ENCODE assay signal across 8 mouse cellular contexts in the genomic region with DNA sequence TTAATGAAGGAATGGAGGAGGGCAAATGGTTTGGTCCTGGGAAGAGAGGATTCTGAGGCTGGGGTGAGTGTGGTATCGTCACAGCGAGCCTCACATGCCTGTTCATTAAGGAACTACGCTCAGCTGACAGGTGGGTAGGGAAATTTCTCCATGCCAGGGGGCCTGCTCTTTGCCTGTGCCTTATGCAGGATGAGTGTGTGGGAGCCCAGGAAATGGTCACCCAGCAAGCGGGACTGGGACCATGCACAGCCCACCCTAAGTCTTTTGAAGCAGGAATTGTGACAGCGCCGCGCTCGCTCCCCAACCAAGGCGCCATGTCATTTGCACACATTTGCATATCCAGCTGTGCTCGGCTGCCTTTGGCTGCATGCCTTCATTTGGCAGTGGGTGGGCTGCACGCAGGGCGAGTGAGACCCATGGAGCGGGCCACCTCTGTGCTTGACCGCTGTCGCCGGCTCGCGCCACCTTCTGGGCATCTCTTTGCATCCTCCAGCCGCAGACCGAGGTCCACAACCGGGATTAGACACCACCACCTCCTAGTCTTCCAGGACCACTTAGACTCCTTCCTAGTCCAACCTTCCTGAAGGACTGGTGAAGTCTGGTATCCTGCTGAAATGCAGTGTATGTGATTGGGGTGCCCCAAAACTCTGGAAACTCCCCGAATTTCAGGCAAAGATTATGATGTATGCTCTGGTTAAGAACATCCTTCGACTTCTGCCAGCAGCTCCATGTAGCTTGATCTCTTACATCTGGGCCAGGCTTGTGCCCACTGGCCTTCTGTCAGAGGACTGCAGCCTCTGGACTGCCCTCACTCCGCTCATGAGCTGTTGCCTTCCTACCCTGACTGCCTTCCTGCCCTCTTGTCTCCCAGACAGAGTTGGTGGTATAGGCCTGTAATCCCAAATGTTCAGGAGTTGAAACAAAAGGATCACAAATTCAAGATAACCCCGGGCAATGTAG. TPM values are rescaled to one million over a fixed set of nuclear protein-coding genes. Genes with fewer than 3 reads are reported as not detected.
DNase-seq lines count a peak whose midpoint lies in the region; ATAC-seq and TF ChIP-seq lines count a peak whose summit lies in the region.

No protein-coding gene starts in this region.

- no peak for TF ChIP-seq POLR2A in limb, embryonic 14.5 days (IDR thresholded peaks at IDR 0.05; ENCODE audit: borderline replicate concordance, extremely low read depth, insufficient read depth, insufficient read length)

- H3K4me2 ChIP-seq in kidney, postnatal 0 days (ENCODE audit: low read length), result peak overlapping the region; percentile 75
- peak overlapping the region; percentile 50 for H3K4me2 ChIP-seq in forebrain, postnatal 0 days (ENCODE audit: low read depth)
- peak overlapping the region; percentile 64 for H3K4me2 ChIP-seq in limb, embryonic 14.5 days (replicated peaks; ENCODE audit: low read depth, low read length, severe bottlenecking)

- H3K27me3 ChIP-seq in kidney, postnatal 0 days (ENCODE audit: insufficient read depth, low read length), result no peaks in the 10 kb centered on the region
- H3K27me3 ChIP-seq in forebrain, postnatal 0 days (ENCODE audit: insufficient read depth, low read length), result peaks cover 19% of the 10 kb centered on the region
- H3K27me3 ChIP-seq in limb, embryonic 14.5 days (ENCODE audit: control insufficient read depth, insufficient read depth, low read length), result 0 out of 2 replicates have a peak, but pooled peaks cover 4% of the 10 kb centered on the region
- no peaks in the 10 kb centered on the region for H3K27me3 ChIP-seq in splenic B cell, adult 2 months (ENCODE audit: control insufficient read depth, insufficient read depth, low read length, poor library complexity, severe bottlenecking)

- no peaks in the 10 kb centered on the region for H3K36me3 ChIP-seq in kidney, postnatal 0 days (ENCODE audit: insufficient read depth, low read length)
- 0 out of 2 replicates have a peak, but pooled peaks cover 3% of the 10 kb centered on the region for H3K36me3 ChIP-seq in forebrain, postnatal 0 days (ENCODE audit: insufficient read depth)
- H3K36me3 ChIP-seq in limb, embryonic 14.5 days (ENCODE audit: control insufficient read depth, insufficient read depth, low read length), result no peaks in the 10 kb centered on the region
- no peaks in the 10 kb centered on the region for H3K36me3 ChIP-seq in splenic B cell, adult 2 months (ENCODE audit: control insufficient read depth, insufficient read depth, low read length, poor library complexity, severe bottlenecking)

- intact Hi-C loops in left cerebral cortex, postnatal 36 days (cut with DNase I), result loop anchor here (2.0 kb wide), 1 partner anchor 129 kb away; no protein-coding TSS in a partner anchor

- H3K4me3 ChIP-seq in kidney, postnatal 0 days (replicated peaks; ENCODE audit: low read depth, low read length), result 0 out of 2 replicates have a peak overlapping the region, but pooled peaks have one; percentile 32
- H3K4me3 ChIP-seq in forebrain, postnatal 0 days (ENCODE audit: low read depth, low read length), result peak overlapping the region; percentile 25
- H3K4me3 ChIP-seq in limb, embryonic 14.5 days (replicated peaks; ENCODE audit: low read length), result peak overlapping the region; percentile 13

- 0 out of 2 replicates have a peak, but pooled peaks have one; percentile 14 for ATAC-seq in kidney, postnatal 0 days (replicated peaks; ENCODE audit: low FRiP score, low read depth)
- ATAC-seq in forebrain, postnatal 0 days, result peak; percentile 42
- no peak for ATAC-seq in limb, embryonic 14.5 days (ENCODE audit: low FRiP score, low read depth)

- DNase-seq in kidney, postnatal 0 days (ENCODE audit: low spot score), result peak; percentile 57
- DNase-seq in kidney, adult 18-20 months, result no peak
- DNase-seq in brain, adult 2 months (ENCODE audit: low read depth, low spot score), result peak; percentile 20
- peak; percentile 51 for DNase-seq in forebrain, postnatal 0 days
- no peak for DNase-seq in limb, embryonic 14.5 days (ENCODE audit: low spot score)
- peak; percentile 49 for DNase-seq in splenic B cell, adult 2 months (ENCODE audit: low read depth, low spot score)
- no peak for DNase-seq in natural killer cell, adult 2 months (ENCODE audit: low spot score in 2 of 2)
- no peak for DNase-seq in left cerebral cortex, postnatal 36 days (ENCODE audit: low spot score in 2 of 2)

- TF ChIP-seq CTCF in kidney, postnatal 0 days (IDR thresholded peaks at IDR 0.05; ENCODE audit: low read depth), result peak; percentile 58
- TF ChIP-seq CTCF in forebrain, postnatal 0 days (IDR thresholded peaks at IDR 0.05; ENCODE audit: low read depth), result peak; percentile 32

- H3K4me1 ChIP-seq in kidney, postnatal 0 days (replicated peaks; ENCODE audit: insufficient read depth, low read length), result peaks cover 7% of the 10 kb centered on the region; the same call in 1 of the 2 replicates
- peaks cover 7% of the 10 kb centered on the region; the same call in 1 of the 2 replicates for H3K4me1 ChIP-seq in forebrain, postnatal 0 days (ENCODE audit: insufficient read depth)
- peaks cover 5% of the 10 kb centered on the region for H3K4me1 ChIP-seq in limb, embryonic 14.5 days (ENCODE audit: control insufficient read depth, insufficient read depth, low read length)

- no peaks in the 10 kb centered on the region for H3K9me3 ChIP-seq in kidney, postnatal 0 days (replicated peaks; ENCODE audit: low read length)
- H3K9me3 ChIP-seq in forebrain, postnatal 0 days (ENCODE audit: low read length), result no peaks in the 10 kb centered on the region
- H3K9me3 ChIP-seq in limb, embryonic 14.5 days (ENCODE audit: control insufficient read depth, low read length), result no peaks in the 10 kb centered on the region

- no peak overlapping the region; the same call in 1 of the 2 replicates for H3K27ac ChIP-seq in kidney, postnatal 0 days
- H3K27ac ChIP-seq in forebrain, postnatal 0 days (ENCODE audit: low read depth, low read length), result no peak overlapping the region
- no peak overlapping the region for H3K27ac ChIP-seq in limb, embryonic 14.5 days (replicated peaks; ENCODE audit: low read depth, low read length)

- 11% methylated on average over 25 of the region's 25 CpGs for WGBS in kidney, postnatal 0 days
- 13% methylated on average over 25 of the region's 25 CpGs for WGBS in forebrain, postnatal 0 days
- WGBS in limb, embryonic 14.5 days, result 13% methylated on average over 24 of the region's 25 CpGs

- H3K9ac ChIP-seq in kidney, postnatal 0 days (ENCODE audit: low read depth, low read length), result peak overlapping the region; percentile 9; the same call in 1 of the 2 replicates
- H3K9ac ChIP-seq in forebrain, postnatal 0 days, result peak overlapping the region; percentile 35
- H3K9ac ChIP-seq in limb, embryonic 14.5 days (ENCODE audit: low read depth, low read length, severe bottlenecking), result peak overlapping the region; percentile 8; the same call in 1 of the 2 replicates

RNA-seq across cellular contexts. Expression of gene Smug1, which starts 17.0 kb away (rescaled TPM):
- polyA plus RNA-seq in kidney, postnatal 0 days (2015; fragmentation: Nextera tagmentation; extraction: Ambion mirVana), result 13.0 TPM in 2 replicates
- total RNA-seq in forebrain, postnatal 0 days (2014; rRNA removed), result 34.0 and 34.4 TPM in 2 replicates
- polyA plus RNA-seq in forebrain, postnatal 0 days (2015; fragmentation: Nextera tagmentation; extraction: Ambion mirVana), result 14.6 and 18.5 TPM in 2 replicates
- 18.6 and 22.4 TPM in 2 replicates for polyA plus RNA-seq in limb, embryonic 14.5 days (2012; rRNA removed)
- polyA plus RNA-seq in limb, embryonic 14.5 days (2014; fragmentation: Nextera tagmentation; extraction: Ambion mirVana), result 18.2 and 18.9 TPM in 2 replicates
- 10 to 100 TPM; 18.3 to 20.0 TPM for total RNA-seq in left cerebral cortex, postnatal 36 days (2021)

RNA-seq across cellular contexts. Expression of gene Cbx5, which starts 55.7 kb away (rescaled TPM):
- 62.0 and 68.2 TPM in 2 replicates for polyA plus RNA-seq in kidney, postnatal 0 days (2015; fragmentation: Nextera tagmentation; extraction: Ambion mirVana)
- 139 and 181 TPM in 2 replicates for total RNA-seq in forebrain, postnatal 0 days (2014; rRNA removed)
- 74.1 and 90.4 TPM in 2 replicates for polyA plus RNA-seq in forebrain, postnatal 0 days (2015; fragmentation: Nextera tagmentation; extraction: Ambion mirVana)
- polyA plus RNA-seq in limb, embryonic 14.5 days (2012; rRNA removed), result 78.3 and 81.4 TPM in 2 replicates
- polyA plus RNA-seq in limb, embryonic 14.5 days (2014; fragmentation: Nextera tagmentation; extraction: Ambion mirVana), result 122 and 131 TPM in 2 replicates
- 100 to 1,000 TPM; 158 to 174 TPM for total RNA-seq in left cerebral cortex, postnatal 36 days (2021)

RNA-seq across cellular contexts. Expression of gene Hnrnpa1, which starts 56.3 kb away (rescaled TPM):
- 705 and 720 TPM in 2 replicates for polyA plus RNA-seq in kidney, postnatal 0 days (2015; fragmentation: Nextera tagmentation; extraction: Ambion mirVana)
- total RNA-seq in forebrain, postnatal 0 days (2014; rRNA removed), result 205 and 270 TPM in 2 replicates
- polyA plus RNA-seq in forebrain, postnatal 0 days (2015; fragmentation: Nextera tagmentation; extraction: Ambion mirVana), result 653 and 670 TPM in 2 replicates
- 830 and 1,175 TPM in 2 replicates for polyA plus RNA-seq in limb, embryonic 14.5 days (2012; rRNA removed)
- polyA plus RNA-seq in limb, embryonic 14.5 days (2014; fragmentation: Nextera tagmentation; extraction: Ambion mirVana), result 704 and 769 TPM in 2 replicates
- total RNA-seq in left cerebral cortex, postnatal 36 days (2021), result 100 to 1,000 TPM; 199 to 232 TPM

Comparison
In these comparisons a context has a peak if more than half of its experiments do, and no peak if none do; other contexts are left out.
1. DNase-seq: peak in kidney, postnatal 0 days (single experiment), brain, adult 2 months (single experiment), forebrain, postnatal 0 days (single experiment) and splenic B cell, adult 2 months (single experiment); none in kidney, adult 18-20 months (single experiment), limb, embryonic 14.5 days (single experiment), natural killer cell, adult 2 months (0 of 2) and left cerebral cortex, postnatal 36 days (0 of 2).
2. Peak in every context shown above with its lines, with median percentiles within 50 percentile points of each other: H3K4me2 ChIP-seq, H3K4me3 ChIP-seq and H3K9ac ChIP-seq.